Mouse (Mus musculus): ENCODE results near the gene Lypd6. TPM values are rescaled to one million over a fixed set of nuclear protein-coding genes. Genes with fewer than 3 reads are reported as not detected.
A peak's percentile ranks its signal among the peaks of the same experiment; 100 is the strongest.

Lypd6 gene
- polyA plus RNA-seq, 1 experiment from 2014 or later = 2.3 TPM

GRCm38 (mm10) chr2:50069571-50070295 lies 3.5 kb downstream of the Lypd6 start:
- no peak overlapping the region for H3K4me2 ChIP-seq
- H3K9ac ChIP-seq = no peak overlapping the region
- no peaks in the 10 kb centered on the region for H3K36me3 ChIP-seq
- no peak overlapping the region for H3K4me3 ChIP-seq
- H3K4me1 ChIP-seq = peaks cover 7% of the 10 kb centered on the region; the same call in 1 of the 2 replicates
- H3K27me3 ChIP-seq = peaks cover 15% of the 10 kb centered on the region; the same call in 1 of the 2 replicates
- no peak for ATAC-seq (ENCODE audit: borderline replicate concordance, extremely low read depth, low FRiP score, low TSS enrichment)
- WGBS = 49% methylated on average over 13 of the region's 13 CpGs
- no peaks in the 10 kb centered on the region for H3K9me3 ChIP-seq
- no peak overlapping the region for H3K27ac ChIP-seq

- peaks cover 12% of the 10 kb centered on the region; the same call in 1 of the 2 replicates for H3K27me3 ChIP-seq
- 81% methylated on average over 4 of the region's 4 CpGs for WGBS
- no peak overlapping the region for H3K4me3 ChIP-seq
- 0 out of 2 replicates have a peak, but pooled peaks cover under 1% of the 10 kb centered on the region for H3K4me1 ChIP-seq
- H3K4me2 ChIP-seq = no peak overlapping the region
- H3K9me3 ChIP-seq = no peaks in the 10 kb centered on the region
- no peak for ATAC-seq (ENCODE audit: borderline replicate concordance, extremely low read depth, low FRiP score, low TSS enrichment)
- H3K36me3 ChIP-seq = no peaks in the 10 kb centered on the region
- H3K27ac ChIP-seq = no peak overlapping the region
- H3K9ac ChIP-seq = no peak overlapping the region
Observed at GRCm38 (mm10) chr2:50072158-50072557, 5.9 kb downstream of the Lypd6 start.

- no peak overlapping the region for H3K27ac ChIP-seq
- ATAC-seq (ENCODE audit: borderline replicate concordance, extremely low read depth, low FRiP score, low TSS enrichment) = no peak
- H3K4me2 ChIP-seq = no peak overlapping the region
- no peak overlapping the region for H3K4me3 ChIP-seq
- H3K36me3 ChIP-seq = no peaks in the 10 kb centered on the region
- H3K27me3 ChIP-seq = no peaks in the 10 kb centered on the region
- H3K4me1 ChIP-seq = no peaks in the 10 kb centered on the region
- H3K9me3 ChIP-seq = no peaks in the 10 kb centered on the region
- WGBS = 52% methylated on average over 3 of the region's 3 CpGs
- H3K9ac ChIP-seq = no peak overlapping the region
Observed at GRCm38 (mm10) chr2:50084746-50085145, 18.5 kb downstream of the Lypd6 start.

- no peak overlapping the region for H3K4me2 ChIP-seq
- 80% methylated on average over 3 of the region's 3 CpGs for WGBS
- no peak for ATAC-seq (ENCODE audit: borderline replicate concordance, extremely low read depth, low FRiP score, low TSS enrichment)
- H3K9me3 ChIP-seq = no peaks in the 10 kb centered on the region
- H3K27ac ChIP-seq = no peak overlapping the region
- no peak overlapping the region for H3K4me3 ChIP-seq
- H3K4me1 ChIP-seq = no peaks in the 10 kb centered on the region
- no peaks in the 10 kb centered on the region for H3K36me3 ChIP-seq
- H3K9ac ChIP-seq = no peak overlapping the region
- H3K27me3 ChIP-seq = no peaks in the 10 kb centered on the region
Observed at GRCm38 (mm10) chr2:50087761-50088160, 21.5 kb downstream of the Lypd6 start.

GRCm38 (mm10) chr2:50096336-50096735 lies 30.1 kb downstream of the Lypd6 start:
- Histone ChIP-seq H3K9me3 (no peaks in the 10 kb centered on the region), H3K4me3 (no peak overlapping the region), H3K27ac (no peak overlapping the region), H3K9ac (no peak overlapping the region), H3K27me3 (no peaks in the 10 kb centered on the region), H3K36me3 (no peaks in the 10 kb centered on the region), H3K4me2 (no peak overlapping the region), H3K4me1 (0 out of 2 replicates have a peak, but pooled peaks cover 4% of the 10 kb centered on the region)
- ATAC-seq (ENCODE audit: borderline replicate concordance, extremely low read depth, low FRiP score, low TSS enrichment) = no peak
- WGBS = 42% methylated on average over 3 of the region's 3 CpGs

- H3K27ac ChIP-seq = no peak overlapping the region
- ATAC-seq (ENCODE audit: borderline replicate concordance, extremely low read depth, low FRiP score, low TSS enrichment) = no peak
- WGBS = 31% methylated on average over 9 of the region's 9 CpGs
Observed at GRCm38 (mm10) chr2:50100364-50101151, 34.3 kb downstream of the Lypd6 start.

GRCm38 (mm10) chr2:50101152-50101450 lies 34.9 kb downstream of the Lypd6 start:
- Histone ChIP-seq H3K4me2 (no peak overlapping the region), H3K4me3 (no peak overlapping the region), H3K36me3 (no peaks in the 10 kb centered on the region), H3K4me1 (0 out of 2 replicates have a peak, but pooled peaks cover 5% of the 10 kb centered on the region), H3K27ac (no peak overlapping the region), H3K9ac (no peak overlapping the region), H3K9me3 (no peaks in the 10 kb centered on the region), H3K27me3 (no peaks in the 10 kb centered on the region)
- 85% methylated on average over 1 of the region's 1 CpGs for WGBS
- no peak for ATAC-seq (ENCODE audit: borderline replicate concordance, extremely low read depth, low FRiP score, low TSS enrichment)

More at GRCm38 (mm10) chr2:50100364-50101151, 34.3 kb downstream of the Lypd6 start:
- Histone ChIP-seq H3K4me3 (no peak overlapping the region), H3K9me3 (no peaks in the 10 kb centered on the region), H3K9ac (no peak overlapping the region), H3K4me1 (0 out of 2 replicates have a peak, but pooled peaks cover 5% of the 10 kb centered on the region), H3K36me3 (no peaks in the 10 kb centered on the region), H3K27me3 (no peaks in the 10 kb centered on the region), H3K4me2 (no peak overlapping the region)

- no peak overlapping the region for H3K4me2 ChIP-seq
- H3K9ac ChIP-seq = no peak overlapping the region
- peak overlapping the region; percentile 43; the same call in 1 of the 2 replicates for H3K27ac ChIP-seq
- H3K36me3 ChIP-seq = no peaks in the 10 kb centered on the region
- 0 out of 2 replicates have a peak, but pooled peaks cover 5% of the 10 kb centered on the region for H3K4me1 ChIP-seq
- 42% methylated on average over 7 of the region's 7 CpGs for WGBS
- no peak for ATAC-seq (ENCODE audit: borderline replicate concordance, extremely low read depth, low FRiP score, low TSS enrichment)
- no peaks in the 10 kb centered on the region for H3K27me3 ChIP-seq
- H3K4me3 ChIP-seq = no peak overlapping the region
- H3K9me3 ChIP-seq = no peaks in the 10 kb centered on the region
Observed at GRCm38 (mm10) chr2:50103850-50104503, 37.7 kb downstream of the Lypd6 start.

GRCm38 (mm10) chr2:50105590-50105989 lies 39.4 kb downstream of the Lypd6 start:
- Histone ChIP-seq H3K36me3 (no peaks in the 10 kb centered on the region), H3K9ac (no peak overlapping the region), H3K9me3 (no peaks in the 10 kb centered on the region), H3K27ac (no peak overlapping the region), H3K4me2 (no peak overlapping the region), H3K4me1 (peaks cover 13% of the 10 kb centered on the region; the same call in 1 of the 2 replicates), H3K27me3 (no peaks in the 10 kb centered on the region), H3K4me3 (no peak overlapping the region)
- WGBS = 61% methylated on average over 3 of the region's 3 CpGs
- ATAC-seq (ENCODE audit: borderline replicate concordance, extremely low read depth, low FRiP score, low TSS enrichment) = no peak

GRCm38 (mm10) chr2:50105992-50106391 lies 39.8 kb downstream of the Lypd6 start:
- 87% methylated on average over 3 of the region's 3 CpGs for WGBS
- H3K9me3 ChIP-seq = no peaks in the 10 kb centered on the region
- no peak for ATAC-seq (ENCODE audit: borderline replicate concordance, extremely low read depth, low FRiP score, low TSS enrichment)

GRCm38 (mm10) chr2:50106879-50107278 lies 40.6 kb downstream of the Lypd6 start:
- Histone ChIP-seq H3K9me3 (no peaks in the 10 kb centered on the region), H3K4me2 (no peak overlapping the region), H3K9ac (no peak overlapping the region), H3K27me3 (no peaks in the 10 kb centered on the region), H3K4me3 (no peak overlapping the region), H3K36me3 (no peaks in the 10 kb centered on the region), H3K27ac (no peak overlapping the region), H3K4me1 (peaks cover 9% of the 10 kb centered on the region; the same call in 1 of the 2 replicates)
- ATAC-seq (ENCODE audit: borderline replicate concordance, extremely low read depth, low FRiP score, low TSS enrichment) = no peak
- WGBS = 78% methylated on average over 3 of the region's 3 CpGs

More at GRCm38 (mm10) chr2:50105992-50106391, 39.8 kb downstream of the Lypd6 start:
- H3K27ac ChIP-seq = no peak overlapping the region
- no peak overlapping the region for H3K9ac ChIP-seq
- no peaks in the 10 kb centered on the region for H3K27me3 ChIP-seq
- no peak overlapping the region for H3K4me2 ChIP-seq
- H3K4me1 ChIP-seq = peaks cover 14% of the 10 kb centered on the region; the same call in 1 of the 2 replicates
- H3K36me3 ChIP-seq = no peaks in the 10 kb centered on the region
- H3K4me3 ChIP-seq = no peak overlapping the region
